25 mouse cellular contexts compared by ENCODE assay signal in the genomic region with DNA sequence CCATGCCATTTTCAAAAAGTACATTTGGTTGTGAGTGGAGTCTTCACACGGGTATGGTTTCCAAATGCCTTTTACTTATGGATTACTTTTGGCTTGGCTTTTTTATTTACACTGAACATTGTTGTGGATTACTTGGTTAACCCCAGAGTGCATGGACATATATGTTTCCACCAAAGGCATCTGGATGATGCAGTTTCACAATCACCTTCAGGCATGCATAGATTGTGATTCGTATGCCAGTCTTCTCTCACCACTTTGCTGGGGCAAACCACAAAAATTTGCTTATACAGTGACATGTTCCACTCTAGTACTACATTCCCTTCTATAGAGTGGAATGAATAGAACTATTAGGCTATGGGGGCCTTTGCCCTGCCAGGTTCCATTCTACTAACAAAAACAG.
DNase-seq lines count a peak whose midpoint lies in the region; ATAC-seq and TF ChIP-seq lines count a peak whose summit lies in the region.
"Had no signal": no experiment of that assay in that cellular context is flagged by ENCODE, and none has a peak within 500 bp of the region (broad histone marks: within the 10 kb centered on the region; RNA-seq: fewer than 3 reads in every experiment).

No protein-coding gene starts in this region.

- no peaks in the 10 kb centered on the region for H3K79me2 ChIP-seq in myocyte (ENCODE audit: control insufficient read depth, insufficient read depth)

- no peak overlapping the region for H3K4me3 ChIP-seq in midbrain, embryonic 11.5 days (ENCODE audit: low read depth, low read length)
- no peak overlapping the region for H3K4me3 ChIP-seq in midbrain, embryonic 14.5 days (replicated peaks; ENCODE audit: low read depth, low read length)
- no peak overlapping the region for H3K4me3 ChIP-seq in myocyte
- H3K4me3 ChIP-seq in forebrain, embryonic 15.5 days, result no peak overlapping the region
- H3K4me3 ChIP-seq: embryonic facial prominence, embryonic 13.5 days; erythroblast, embryonic 14.5 days; forebrain, embryonic 13.5 days; gastrocnemius, adult 2 months; hindbrain, embryonic 12.5 days; hindbrain, embryonic 15.5 days had no signal

- H3K9ac ChIP-seq in midbrain, embryonic 11.5 days (ENCODE audit: low read length), result no peak overlapping the region
- H3K9ac ChIP-seq in midbrain, embryonic 14.5 days (replicated peaks; ENCODE audit: low read length), result no peak overlapping the region
- H3K9ac ChIP-seq in forebrain, embryonic 15.5 days (replicated peaks), result no peak overlapping the region
- H3K9ac ChIP-seq: embryonic facial prominence, embryonic 13.5 days; forebrain, embryonic 13.5 days; forebrain, postnatal 0 days; hindbrain, embryonic 12.5 days; hindbrain, embryonic 15.5 days had no signal

- H3K36me3 ChIP-seq in midbrain, embryonic 11.5 days (ENCODE audit: control insufficient read depth, insufficient read depth, low read length), result no peaks in the 10 kb centered on the region
- H3K36me3 ChIP-seq in midbrain, embryonic 14.5 days (ENCODE audit: control insufficient read depth, insufficient read depth, low read length), result no peaks in the 10 kb centered on the region
- no peaks in the 10 kb centered on the region for H3K36me3 ChIP-seq in myocyte (ENCODE audit: control insufficient read depth, insufficient read depth)
- no peaks in the 10 kb centered on the region for H3K36me3 ChIP-seq in forebrain, embryonic 15.5 days
- H3K36me3 ChIP-seq: embryonic facial prominence, embryonic 13.5 days; G1E; hindbrain, embryonic 12.5 days; hindbrain, embryonic 15.5 days had no signal

- no peak for ATAC-seq in midbrain, embryonic 11.5 days (ENCODE audit: low FRiP score)
- ATAC-seq in midbrain, embryonic 14.5 days (ENCODE audit: low FRiP score, low TSS enrichment), result no peak
- no peak for ATAC-seq in forebrain, embryonic 15.5 days (replicated peaks)
- ATAC-seq: forebrain, embryonic 13.5 days; forebrain, postnatal 0 days; intestine, postnatal 0 days had no signal

- peak; percentile 28 for DNase-seq in midbrain, embryonic 11.5 days (ENCODE audit: low spot score, missing footprints)
- no peak for DNase-seq in midbrain, embryonic 14.5 days
- peak; percentile 89 for DNase-seq in NIH3T3 (ENCODE audit: low read depth)
- DNase-seq in layer of hippocampus, postnatal 36 days, result no peak
- DNase-seq: adrenal gland, adult 2 months; adrenal gland, postnatal 14 days; cerebellum, adult 11 months; cerebellum, adult 2 months; cerebellum, adult 9-11 months; cerebellum, postnatal 25 days; forebrain, postnatal 0 days; gastrocnemius, adult 2 months; gastrocnemius, postnatal 14 days; heart, adult 11 months had no signal

- H3K4me1 ChIP-seq in midbrain, embryonic 11.5 days (ENCODE audit: control insufficient read depth, insufficient read depth, low read length), result no peaks in the 10 kb centered on the region; the same call in 1 of the 2 replicates
- H3K4me1 ChIP-seq in midbrain, embryonic 14.5 days (ENCODE audit: control insufficient read depth, insufficient read depth, low read length), result no peaks in the 10 kb centered on the region
- H3K4me1 ChIP-seq in forebrain, embryonic 15.5 days, result no peaks in the 10 kb centered on the region
- H3K4me1 ChIP-seq: forebrain, embryonic 13.5 days; hindbrain, embryonic 12.5 days; hindbrain, embryonic 15.5 days had no signal

- H3K27me3 ChIP-seq in midbrain, embryonic 11.5 days (ENCODE audit: control insufficient read depth, insufficient read depth, low read length), result no peaks in the 10 kb centered on the region
- no peaks in the 10 kb centered on the region for H3K27me3 ChIP-seq in midbrain, embryonic 14.5 days (ENCODE audit: control insufficient read depth, insufficient read depth, low read length)
- H3K27me3 ChIP-seq in myocyte (ENCODE audit: control insufficient read depth, insufficient read depth, insufficient read length), result no peaks in the 10 kb centered on the region
- H3K27me3 ChIP-seq in forebrain, embryonic 15.5 days, result no peaks in the 10 kb centered on the region
- H3K27me3 ChIP-seq: CH12.LX; embryonic facial prominence, embryonic 13.5 days; forebrain, embryonic 13.5 days; hindbrain, embryonic 12.5 days; hindbrain, embryonic 15.5 days had no signal

- H3K9me3 ChIP-seq in midbrain, embryonic 11.5 days (ENCODE audit: control insufficient read depth, low read length), result no peaks in the 10 kb centered on the region
- no peaks in the 10 kb centered on the region for H3K9me3 ChIP-seq in midbrain, embryonic 14.5 days (ENCODE audit: control insufficient read depth, low read length)
- no peaks in the 10 kb centered on the region for H3K9me3 ChIP-seq in forebrain, embryonic 15.5 days
- H3K9me3 ChIP-seq: embryonic facial prominence, embryonic 13.5 days; forebrain, embryonic 13.5 days; G1E; hindbrain, embryonic 12.5 days; hindbrain, embryonic 15.5 days had no signal

- 89% methylated on average over 2 of the region's 2 CpGs for WGBS in midbrain, embryonic 11.5 days
- 83% methylated on average over 2 of the region's 2 CpGs for WGBS in midbrain, embryonic 14.5 days
- 84% methylated on average over 2 of the region's 2 CpGs for WGBS in forebrain, embryonic 15.5 days

- no peak overlapping the region for H3K27ac ChIP-seq in midbrain, embryonic 11.5 days (ENCODE audit: low read depth, low read length)
- no peak overlapping the region for H3K27ac ChIP-seq in midbrain, embryonic 14.5 days (replicated peaks; ENCODE audit: low read depth, low read length)
- H3K27ac ChIP-seq in forebrain, embryonic 15.5 days (replicated peaks), result no peak overlapping the region
- H3K27ac ChIP-seq: embryonic facial prominence, embryonic 13.5 days; forebrain, embryonic 13.5 days; gastrocnemius, adult 2 months; hindbrain, embryonic 12.5 days; hindbrain, embryonic 15.5 days had no signal

- H3K4me2 ChIP-seq in midbrain, embryonic 11.5 days, result no peak overlapping the region
- no peak overlapping the region for H3K4me2 ChIP-seq in midbrain, embryonic 14.5 days (ENCODE audit: low read length)
- H3K4me2 ChIP-seq in myocyte (ENCODE audit: low read depth), result no peak overlapping the region
- no peak overlapping the region for H3K4me2 ChIP-seq in forebrain, embryonic 15.5 days (replicated peaks)
- H3K4me2 ChIP-seq: embryonic facial prominence, embryonic 13.5 days; forebrain, embryonic 13.5 days; heart, embryonic 11.5 days; hindbrain, embryonic 12.5 days; hindbrain, embryonic 15.5 days had no signal

- no peak overlapping the region for H3ac ChIP-seq in myocyte (ENCODE audit: control insufficient read depth, insufficient read length)

- TF ChIP-seq POLR2A in myocyte (IDR thresholded peaks at IDR 0.05; ENCODE audit: insufficient read length, low read depth), result no peak

TF ChIP-seq in myocyte, 11 proteins besides CTCF, POLR2A, EP300 and RAD21:
- TF ChIP-seq E2F4 (IDR thresholded peaks at IDR 0.05; ENCODE audit: insufficient read depth) (no peak), USF1 (IDR thresholded peaks at IDR 0.05; ENCODE audit: low read depth) (no peak), CEBPB (IDR thresholded peaks at IDR 0.05; ENCODE audit: insufficient read depth, poor library complexity, severe bottlenecking) (peak; percentile 68; the same call in 1 of the 2 replicates), REST (IDR thresholded peaks at IDR 0.05; ENCODE audit: insufficient read depth, insufficient read length) (no peak), MYOG (IDR thresholded peaks at IDR 0.05; ENCODE audit: control insufficient read depth in 1 of 3, insufficient read depth in 1 of 3, insufficient read length in 2 of 3, low read depth in 2 of 3) (no peak), TCF3 (IDR thresholded peaks at IDR 0.05; ENCODE audit: insufficient read length, low read depth) (no peak), MAX (IDR thresholded peaks at IDR 0.05; ENCODE audit: low read depth) (no peak)

Comparison
In these comparisons a context has a peak if more than half of its experiments do, and no peak if none do; other contexts are left out.
1. DNase-seq: peak in midbrain, embryonic 11.5 days (single experiment) and NIH3T3 (single experiment); none in midbrain, embryonic 14.5 days (single experiment) and layer of hippocampus, postnatal 36 days (0 of 2).